Mouse (Mus musculus) right cerebral cortex, postnatal 4 days (tissue): ENCODE data around the gene Sorcs3.
A peak's percentile ranks its signal among the peaks of the same experiment; 100 is the strongest.

ENCODE experiments used
- DNase-seq: peaks from one replicate; pipeline ENCODE4 v3.0.0-alpha.2; 2022

Gene Sorcs3

DNA sequence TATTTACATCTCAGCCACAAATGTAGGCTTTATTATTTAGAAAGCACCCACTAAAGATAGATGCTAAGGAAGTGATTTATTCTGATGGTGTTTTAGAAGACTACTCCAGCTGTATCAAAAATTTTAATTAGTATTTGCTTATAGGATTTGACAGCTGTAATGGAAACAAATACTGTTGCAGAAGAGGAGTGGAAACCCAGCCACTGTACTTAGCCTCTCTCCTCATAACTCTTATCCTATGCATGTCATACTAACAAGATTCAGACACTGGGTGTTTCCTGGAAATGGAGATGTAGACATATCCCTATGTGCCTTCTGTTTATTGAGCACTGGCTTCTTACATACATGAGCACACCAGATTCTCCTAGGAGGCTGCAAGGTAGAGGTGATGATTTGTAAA is 338.5 kb downstream of the Sorcs3 start:
- DNase-seq: no peak

DNA sequence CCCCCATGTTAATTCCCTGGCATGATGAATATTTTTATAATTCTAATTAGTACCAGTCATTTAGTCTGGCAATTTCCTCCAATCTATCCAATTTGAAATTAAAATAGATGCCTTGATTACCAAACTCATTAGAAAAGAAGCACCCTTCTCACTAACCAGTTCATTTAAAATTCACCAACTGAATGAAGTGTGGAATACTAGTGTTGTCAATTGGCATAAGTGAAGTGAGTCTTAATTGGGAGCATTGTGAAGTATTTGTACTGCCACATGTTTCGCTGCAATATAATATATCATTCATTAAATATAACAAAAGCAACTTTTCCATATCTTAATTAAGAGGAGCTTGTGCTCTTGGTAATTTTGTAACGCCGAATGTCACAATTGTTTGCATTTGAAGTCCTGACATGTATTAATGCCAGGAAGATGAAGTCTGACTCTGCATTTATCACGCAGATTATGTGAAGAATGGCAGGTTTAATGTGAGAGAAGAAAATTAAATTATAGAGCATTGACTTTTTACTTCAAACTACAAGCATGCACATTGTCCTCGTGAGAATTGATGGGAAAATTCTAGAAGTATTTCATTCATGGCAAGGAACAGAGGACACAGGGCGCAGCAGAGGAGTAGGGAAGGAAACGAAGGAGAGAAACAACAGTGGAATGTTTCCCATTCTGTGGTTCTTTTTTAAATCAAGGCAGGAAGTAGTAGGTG is 339.8 kb downstream of the Sorcs3 start:
- DNase-seq: no peak

- DNase-seq: peak; percentile 7
Measured at GRCm38 (mm10) chr19:48546133-48546448, 340.3 kb downstream of the Sorcs3 start.

DNA sequence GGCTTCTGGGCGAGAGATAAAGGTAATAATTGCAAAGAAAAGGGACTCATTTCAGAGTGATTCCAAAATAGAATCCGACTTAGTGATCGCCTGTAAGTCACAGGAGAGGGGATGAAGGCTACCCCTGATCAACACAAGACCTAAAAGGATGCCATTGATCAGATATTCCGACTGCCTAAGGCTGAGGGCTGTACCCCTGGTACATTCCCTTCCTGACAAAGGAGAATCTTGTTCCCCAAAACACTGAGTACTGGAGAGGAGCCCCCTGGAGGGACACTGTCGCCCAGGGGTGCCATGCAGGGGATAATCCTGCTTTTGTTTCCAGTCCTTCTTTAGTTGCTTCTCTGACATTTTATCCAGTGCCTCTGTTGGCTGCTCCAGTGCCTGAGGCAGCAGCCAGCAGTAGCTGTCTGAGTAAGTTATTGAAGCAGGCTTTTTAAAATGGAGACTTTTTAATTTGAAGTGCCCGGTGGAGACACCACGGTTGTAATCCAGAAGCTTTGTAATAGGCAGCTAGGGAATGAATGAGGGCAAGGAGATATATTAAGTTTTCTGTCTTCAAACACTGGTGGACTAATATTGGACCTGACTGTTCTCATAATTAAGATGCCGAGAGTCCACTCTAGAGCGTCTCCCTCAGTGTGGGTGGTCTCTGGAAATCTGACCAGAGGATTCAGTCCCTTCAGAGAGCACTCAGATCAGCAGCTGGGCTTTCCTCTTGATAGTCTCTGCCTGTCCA is 342.5 kb downstream of the Sorcs3 start:
- DNase-seq: no peak

DNA sequence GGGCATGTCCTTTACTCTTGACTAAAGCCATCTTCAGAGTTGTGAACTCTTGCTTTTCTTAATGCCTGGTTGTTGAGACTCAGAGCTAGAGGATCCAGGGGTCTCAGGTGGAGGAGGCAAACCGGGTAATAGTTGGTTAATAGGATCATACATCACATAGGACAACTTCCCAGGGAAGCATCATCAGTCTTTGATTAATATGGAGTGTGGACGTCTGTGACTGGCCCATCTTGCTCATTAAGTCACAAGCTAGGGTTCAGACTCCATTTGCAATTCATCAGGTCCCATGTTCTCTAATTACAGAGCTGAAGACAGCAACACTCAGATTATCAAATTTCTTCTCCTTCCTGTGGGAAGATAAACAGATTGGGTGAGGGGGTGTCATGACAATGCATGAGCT is 353.6 kb downstream of the Sorcs3 start:
- DNase-seq: no peak

DNA sequence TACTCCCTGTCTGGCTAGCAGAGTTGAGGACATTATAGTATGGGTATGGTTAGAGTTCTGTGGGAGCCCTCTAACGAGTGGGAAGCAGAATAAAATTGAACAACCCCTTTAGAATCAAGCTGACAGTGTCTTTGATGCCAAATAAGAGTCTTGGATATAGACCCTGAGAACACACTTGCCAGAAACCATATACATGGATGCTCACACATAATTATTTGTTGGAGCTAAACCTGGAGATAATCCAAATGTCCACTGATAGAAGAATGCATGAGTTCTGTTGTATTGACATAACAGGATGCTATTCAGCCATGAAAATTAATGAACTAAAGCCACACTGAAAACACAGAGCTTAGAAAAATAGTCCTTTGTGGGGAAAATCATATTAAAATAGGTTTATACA is 369.9 kb downstream of the Sorcs3 start:
- DNase-seq: no peak

GRCm38 (mm10) chr19:48577169-48577568 is 371.3 kb downstream of the Sorcs3 start:
- no peak for DNase-seq

DNA sequence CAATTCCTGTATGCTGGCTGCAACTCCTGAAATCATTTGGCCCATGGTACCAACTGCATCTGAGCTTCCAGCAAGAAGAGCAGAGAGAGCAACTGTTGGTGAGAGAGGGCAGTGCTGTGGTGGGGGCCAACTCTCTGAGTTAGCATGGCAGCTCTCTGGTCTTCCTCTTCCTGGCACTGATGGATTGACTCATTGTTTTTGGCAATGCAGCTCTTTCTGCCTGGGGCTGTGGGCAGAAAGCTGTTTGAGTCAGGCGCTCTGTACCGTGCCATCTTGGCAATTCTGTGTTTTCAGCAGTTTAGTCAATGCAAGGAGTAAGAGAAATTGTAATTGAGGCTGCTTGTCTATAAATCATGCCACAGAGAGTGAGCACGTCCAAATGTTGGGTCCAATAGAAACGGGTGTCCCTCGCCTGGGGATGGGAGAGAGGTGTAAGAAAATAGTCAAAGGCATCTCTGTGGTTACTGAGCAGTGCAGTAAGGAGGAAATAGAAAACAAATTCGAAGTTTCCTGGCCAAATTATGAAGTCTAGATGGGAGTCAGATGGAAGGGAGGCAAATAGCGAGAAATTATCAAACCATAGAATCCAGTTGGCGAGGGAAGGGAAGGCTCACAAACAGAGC is 379.2 kb downstream of the Sorcs3 start:
- DNase-seq: no peak

- no peak for DNase-seq
Measured at GRCm38 (mm10) chr19:48616951-48617350, 411.1 kb downstream of the Sorcs3 start.

DNA sequence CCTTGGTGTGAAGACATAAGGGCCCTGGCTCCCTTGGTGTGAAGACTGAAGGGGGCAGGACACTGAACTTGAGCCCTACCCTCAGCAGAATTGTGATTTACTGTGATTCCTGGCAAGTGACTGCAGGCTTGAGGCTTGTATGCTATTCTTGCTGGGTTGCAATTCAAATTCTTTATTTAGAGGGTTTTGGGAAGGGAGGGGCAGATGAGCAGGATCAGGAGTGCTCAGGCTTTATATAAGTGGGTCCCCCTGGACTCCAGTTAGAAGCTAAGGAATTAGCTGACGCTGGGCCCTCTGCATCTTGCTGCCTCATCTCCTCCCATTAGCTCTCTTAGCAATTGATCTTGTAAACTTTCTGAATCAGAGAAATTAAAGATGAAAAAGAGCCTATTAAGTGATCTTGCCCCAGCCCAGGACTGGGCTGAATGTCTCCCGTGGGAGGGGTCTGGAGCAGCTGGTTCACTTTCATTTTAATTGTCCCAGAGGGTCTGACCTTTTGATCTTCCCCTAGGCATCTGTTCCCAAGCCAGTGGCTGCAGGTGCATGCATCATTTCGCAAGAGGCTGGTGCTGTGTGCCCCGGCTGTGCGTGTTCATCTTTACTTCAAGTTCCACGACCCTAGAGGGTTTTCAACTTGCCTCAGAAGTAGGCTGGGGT is 425.0 kb downstream of the Sorcs3 start:
- DNase-seq: no peak

DNA sequence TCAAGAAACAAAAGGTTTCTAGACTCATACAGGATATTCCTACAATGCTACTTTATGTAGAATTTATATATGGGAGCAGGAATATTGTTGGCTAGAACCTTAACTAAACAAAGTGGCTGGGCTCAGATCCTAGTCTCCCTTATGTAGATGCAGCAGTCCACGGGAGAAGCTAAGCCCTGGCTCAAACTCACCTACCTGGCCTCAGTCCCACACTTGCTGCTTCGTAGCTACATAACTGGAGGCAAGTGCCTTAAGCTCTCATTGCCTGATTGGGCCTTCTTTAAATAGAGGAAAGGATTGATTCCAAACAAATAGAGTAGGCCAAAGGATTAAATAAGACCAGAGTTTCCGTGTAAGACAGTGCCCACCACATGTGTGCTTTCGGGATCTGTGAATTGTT is 436.7 kb downstream of the Sorcs3 start:
- no peak for DNase-seq

- DNase-seq: no peak
Measured at GRCm38 (mm10) chr19:48649941-48650340, 444.1 kb downstream of the Sorcs3 start.

- DNase-seq: no peak
Measured at GRCm38 (mm10) chr19:48651617-48652016, 445.8 kb downstream of the Sorcs3 start.

DNA sequence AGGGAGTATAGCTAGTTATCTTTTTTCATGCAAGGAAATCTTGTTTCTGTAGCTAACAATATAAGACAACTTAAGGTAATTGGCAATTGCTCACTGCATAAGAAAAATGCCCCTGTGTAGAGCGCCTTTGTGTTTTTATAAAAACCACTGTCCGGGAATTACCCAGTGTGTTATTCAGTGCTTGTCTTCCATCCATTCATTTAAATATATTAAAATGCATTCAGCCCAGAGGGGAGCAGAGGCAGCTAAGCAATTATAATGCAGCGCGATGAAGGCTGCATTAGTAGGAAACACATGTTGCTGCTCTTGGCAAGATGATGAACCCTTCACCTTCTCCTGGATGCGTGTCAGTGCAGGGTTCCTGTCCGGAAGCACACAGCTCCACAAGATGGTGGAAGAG is 454.4 kb downstream of the Sorcs3 start:
- DNase-seq: no peak

GRCm38 (mm10) chr19:48679896-48680295 is 474.1 kb downstream of the Sorcs3 start:
- no peak for DNase-seq

- peak; percentile 55 for DNase-seq
Measured at GRCm38 (mm10) chr19:48682485-48682884, 476.7 kb downstream of the Sorcs3 start.

- no peak for DNase-seq
Measured at GRCm38 (mm10) chr19:48686369-48686768, 480.5 kb downstream of the Sorcs3 start.

DNA sequence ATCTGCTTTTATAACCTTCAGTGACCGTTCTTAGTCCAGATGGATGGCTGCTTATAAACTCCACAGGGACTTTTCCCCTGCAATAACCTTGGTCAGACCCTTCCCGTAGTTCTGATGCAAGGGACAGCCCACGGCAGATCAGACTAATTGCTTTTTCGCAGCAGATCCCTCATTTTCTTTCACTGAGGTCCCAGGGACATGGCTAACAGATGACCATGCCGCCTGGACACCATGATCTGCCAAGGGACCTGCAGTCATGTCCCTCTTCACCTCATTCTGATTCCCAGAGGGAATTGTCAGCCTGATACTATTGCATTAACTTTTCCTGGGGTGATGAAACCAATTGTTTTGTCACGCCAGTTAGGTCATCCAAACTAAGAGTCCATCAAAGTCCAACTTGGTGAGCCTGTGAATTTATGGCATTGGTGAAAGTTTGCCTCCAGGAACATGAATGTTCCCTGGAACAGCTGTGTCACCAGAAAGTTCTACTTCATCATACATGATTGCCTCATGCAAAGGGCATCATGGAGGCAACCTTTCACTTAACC is 494.4 kb downstream of the Sorcs3 start:
- DNase-seq: no peak

DNA sequence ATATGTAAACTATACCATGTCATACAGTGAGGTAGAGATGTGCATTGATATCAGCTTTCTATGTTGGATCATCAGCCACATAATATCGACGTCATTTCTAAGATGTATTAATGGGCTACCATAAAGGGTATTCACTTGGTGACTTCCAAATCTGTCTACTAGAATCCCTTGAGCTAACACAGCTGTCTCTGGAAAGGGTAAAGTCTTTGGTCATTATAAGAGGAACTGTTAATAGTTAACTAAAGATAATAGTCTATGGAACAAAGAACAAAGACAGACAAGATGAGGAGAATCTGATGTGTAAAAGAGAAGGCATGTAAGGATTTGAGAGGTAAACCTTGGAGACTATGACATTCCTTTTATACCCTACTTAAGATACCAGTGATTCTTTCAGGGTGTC is 497.9 kb downstream of the Sorcs3 start:
- DNase-seq: no peak

GRCm38 (mm10) chr19:48706267-48706923 is 500.6 kb downstream of the Sorcs3 start:
- no peak for DNase-seq

DNA sequence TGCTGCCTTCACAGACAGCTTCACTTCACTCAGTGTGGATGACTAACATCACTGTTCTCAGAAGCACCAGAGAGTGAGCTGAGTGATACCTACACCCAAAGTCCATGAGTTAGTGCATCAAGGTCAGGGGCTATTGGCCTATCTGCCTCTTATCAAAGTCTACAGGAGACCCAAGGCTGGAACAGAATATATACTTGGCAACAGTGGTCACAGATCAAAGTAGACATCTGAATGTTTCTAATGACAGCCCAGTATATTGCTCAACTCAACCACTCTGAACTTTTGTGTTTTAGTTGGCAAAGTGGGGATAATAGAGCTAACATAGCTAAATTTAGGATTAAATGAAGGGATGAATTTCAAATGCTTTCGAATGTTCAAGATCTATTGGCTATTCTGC is 501.1 kb downstream of the Sorcs3 start:
- DNase-seq: no peak

DNA sequence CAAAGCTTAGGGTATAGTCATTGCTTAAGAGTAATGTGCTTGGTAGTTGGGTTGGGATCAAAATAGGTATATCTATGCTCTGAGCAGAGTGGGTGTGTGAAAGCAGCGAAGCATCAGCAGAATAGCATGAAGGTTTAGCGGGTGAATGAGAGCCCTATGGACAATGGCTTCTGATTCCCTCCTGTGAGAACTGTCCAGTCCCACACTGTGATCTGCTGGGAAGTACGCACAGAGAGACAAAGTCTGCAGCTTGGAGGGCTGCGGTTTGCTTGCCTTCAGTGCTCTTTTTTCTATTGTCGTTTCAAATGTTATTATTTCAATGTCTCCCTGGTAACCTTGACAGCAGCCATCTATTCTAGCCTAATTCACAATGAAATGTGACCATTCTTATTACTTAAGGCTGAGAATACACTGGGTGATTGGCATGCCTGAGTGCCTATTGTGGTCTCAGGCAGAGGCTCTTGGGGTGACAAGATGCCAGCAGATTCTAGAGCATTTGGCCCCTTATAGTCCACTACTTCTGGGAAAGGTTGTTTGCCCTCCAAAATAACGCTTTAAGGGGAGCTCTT is 520.1 kb downstream of the Sorcs3 start:
- no peak for DNase-seq

GRCm38 (mm10) chr19:48727048-48727447 is 521.2 kb downstream of the Sorcs3 start:
- no peak for DNase-seq
